Mouse (Mus musculus): Measurements from ENCODE around the gene 1600015I10Rik. TPM values are rescaled to one million over a fixed set of nuclear protein-coding genes. Genes with fewer than 3 reads are reported as not detected.

The 1600015I10Rik gene
- total and polyA plus RNA-seq, 3 experiments = not detected

GRCm38 (mm10) chr6:48905606-48906005 lies 24.1 kb upstream of the 1600015I10Rik start:
- no peaks in the 10 kb centered on the region for H3K79me2 ChIP-seq (ENCODE audit: control insufficient read depth, insufficient read depth, low read length, poor library complexity)
- TF ChIP-seq USF2 (IDR thresholded peaks at IDR 0.05; ENCODE audit: borderline replicate concordance in 1 of 2, insufficient read depth in 1 of 2, low read depth in 1 of 2, low read length in 2 of 2) = no peak
- no peak for TF ChIP-seq TBP (IDR thresholded peaks at IDR 0.05; ENCODE audit: low read depth, low read length)
- TF ChIP-seq KAT2A (conservative IDR thresholded peaks at IDR 0.05; ENCODE audit: low read depth, low read length) = no peak
- H3K9ac ChIP-seq (ENCODE audit: control insufficient read depth, low read depth, low read length, poor library complexity, severe bottlenecking) = no peak overlapping the region
- no peaks in the 10 kb centered on the region for H3K36me3 ChIP-seq (ENCODE audit: control insufficient read depth in 1 of 2, insufficient read depth in 2 of 2, low read length in 2 of 2)
- no peaks in the 10 kb centered on the region for H3K4me1 ChIP-seq (ENCODE audit: control insufficient read depth in 1 of 2, insufficient read depth in 2 of 2, low read length in 2 of 2)
- H3K9me3 ChIP-seq (replicated peaks; ENCODE audit: insufficient read depth, low read length) = no peaks in the 10 kb centered on the region
- H3K4me3 ChIP-seq (ENCODE audit: control insufficient read depth in 1 of 2, insufficient read depth in 1 of 2, low read depth in 2 of 2, low read length in 2 of 2) = no peak overlapping the region
- H3K27ac ChIP-seq (ENCODE audit: control insufficient read depth, low read depth, low read length) = no peak overlapping the region
- no peak for DNase-seq (ENCODE audit: low read depth, low spot score)
- no peaks in the 10 kb centered on the region for H3K27me3 ChIP-seq (ENCODE audit: control insufficient read depth in 1 of 2, insufficient read depth in 2 of 2, low read length in 2 of 2)

GRCm38 (mm10) chr6:48906371-48906770 lies 23.3 kb upstream of the 1600015I10Rik start:
- Histone ChIP-seq H3K4me1 (ENCODE audit: control insufficient read depth in 1 of 2, insufficient read depth in 2 of 2, low read length in 2 of 2) (no peaks in the 10 kb centered on the region), H3K9me3 (replicated peaks; ENCODE audit: insufficient read depth, low read length) (no peaks in the 10 kb centered on the region), H3K27me3 (ENCODE audit: control insufficient read depth in 1 of 2, insufficient read depth in 2 of 2, low read length in 2 of 2) (no peaks in the 10 kb centered on the region), H3K79me2 (ENCODE audit: control insufficient read depth, insufficient read depth, low read length, poor library complexity) (no peaks in the 10 kb centered on the region), H3K9ac (ENCODE audit: control insufficient read depth, low read depth, low read length, poor library complexity, severe bottlenecking) (no peak overlapping the region), H3K36me3 (ENCODE audit: control insufficient read depth in 1 of 2, insufficient read depth in 2 of 2, low read length in 2 of 2) (no peaks in the 10 kb centered on the region), H3K4me3 (ENCODE audit: control insufficient read depth in 1 of 2, insufficient read depth in 1 of 2, low read depth in 2 of 2, low read length in 2 of 2) (no peak overlapping the region), H3K27ac (ENCODE audit: control insufficient read depth, low read depth, low read length) (no peak overlapping the region)
- DNase-seq (ENCODE audit: low read depth, low spot score) = no peak
- TF ChIP-seq MAFK (IDR thresholded peaks at IDR 0.05; ENCODE audit: borderline replicate concordance, low read depth, low read length) = no peak
- no peak for TF ChIP-seq CHD2 (IDR thresholded peaks at IDR 0.05; ENCODE audit: low read length)
- no peak for TF ChIP-seq KAT2A (conservative IDR thresholded peaks at IDR 0.05; ENCODE audit: low read depth, low read length)
- TF ChIP-seq ZMIZ1 (IDR thresholded peaks at IDR 0.05; ENCODE audit: low read depth, low read length) = no peak
- TF ChIP-seq JUND (IDR thresholded peaks at IDR 0.05; ENCODE audit: low read depth, low read length) = no peak
- no peak for TF ChIP-seq MXI1 (IDR thresholded peaks at IDR 0.05; ENCODE audit: low read depth, low read length)
- no peak for TF ChIP-seq NELFE (IDR thresholded peaks at IDR 0.05; ENCODE audit: low read depth, low read length)
- no peak for TF ChIP-seq MYC (IDR thresholded peaks at IDR 0.05; ENCODE audit: low read depth, low read length)
- TF ChIP-seq TCF12 (IDR thresholded peaks at IDR 0.05; ENCODE audit: low read depth, low read length) = no peak
- TF ChIP-seq ELF1 (IDR thresholded peaks at IDR 0.05; ENCODE audit: low read depth, low read length) = no peak
- no peak for TF ChIP-seq MYB (IDR thresholded peaks at IDR 0.05; ENCODE audit: low read depth, low read length)
- no peak for TF ChIP-seq ZKSCAN1 (IDR thresholded peaks at IDR 0.05; ENCODE audit: low read depth, low read length)
- no peak for TF ChIP-seq ETS1 (IDR thresholded peaks at IDR 0.05; ENCODE audit: low read depth, low read length)
- no peak for TF ChIP-seq GABPA (IDR thresholded peaks at IDR 0.05; ENCODE audit: low read depth, low read length)
- TF ChIP-seq MAX (IDR thresholded peaks at IDR 0.05; ENCODE audit: low read length) = no peak
- TF ChIP-seq USF1 (IDR thresholded peaks at IDR 0.05; ENCODE audit: low read depth, low read length) = no peak
- TF ChIP-seq NRF1 (IDR thresholded peaks at IDR 0.05; ENCODE audit: insufficient read depth, low read depth, low read length, poor library complexity, severe bottlenecking) = no peak
- TF ChIP-seq CHD1 (IDR thresholded peaks at IDR 0.05; ENCODE audit: low read depth, low read length) = no peak
- TF ChIP-seq SIN3A (IDR thresholded peaks at IDR 0.05; ENCODE audit: low read length) = no peak
- TF ChIP-seq EP300 (IDR thresholded peaks at IDR 0.05; ENCODE audit: low read depth in 1 of 2, low read length in 2 of 2) = no peak
